Mouse (Mus musculus): ENCODE data around the gene Spin1.

DNA sequence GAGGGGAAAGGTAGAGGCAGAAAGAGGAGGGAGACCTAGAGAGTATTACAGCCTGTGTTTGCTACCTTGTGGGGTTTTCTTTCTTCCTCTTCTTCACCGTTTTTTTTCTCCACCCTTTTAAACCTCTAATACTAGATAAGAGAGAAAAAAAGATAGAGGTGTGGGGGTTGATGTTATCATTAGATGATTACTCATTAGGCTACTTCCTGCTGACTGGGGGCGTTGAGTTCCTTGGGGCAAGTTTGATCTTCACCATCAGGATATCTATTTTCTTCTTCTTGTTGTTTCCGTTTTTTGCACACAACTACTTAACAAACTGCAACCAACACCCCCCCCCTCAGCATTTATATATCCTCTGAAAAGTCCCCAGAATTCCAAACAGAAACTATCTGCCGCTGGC lies 12.5 kb upstream of the Spin1 start:
- no peak for TF ChIP-seq POLR2A (IDR thresholded peaks at IDR 0.05; ENCODE audit: insufficient read depth, low read depth, low read length)
- TF ChIP-seq CTCF (IDR thresholded peaks at IDR 0.05): no peak
- no peak for TF ChIP-seq EP300 (IDR thresholded peaks at IDR 0.05; ENCODE audit: insufficient read depth, low read depth, low read length)
